Mouse (Mus musculus) spleen, postnatal 4 days (tissue): ENCODE measurements around the gene Ankef1.

ENCODE experiments used
- DNase-seq, 2 experiments: peaks; one replicate each; pipeline ENCODE4 v3.0.0; 2022; ENCODE audit warnings: low spot score in 2 of 2

Ankef1 gene

GRCm38 (mm10) chr2:136600651-136601170 lies 99.0 kb downstream of the Ankef1 start:
- no peak for DNase-seq

- DNase-seq = no peak
Measured at GRCm38 (mm10) chr2:136601206-136601605, 99.5 kb downstream of the Ankef1 start.
